Mouse (Mus musculus): ENCODE measurements around the gene Cd247.

The Cd247 gene

DNA sequence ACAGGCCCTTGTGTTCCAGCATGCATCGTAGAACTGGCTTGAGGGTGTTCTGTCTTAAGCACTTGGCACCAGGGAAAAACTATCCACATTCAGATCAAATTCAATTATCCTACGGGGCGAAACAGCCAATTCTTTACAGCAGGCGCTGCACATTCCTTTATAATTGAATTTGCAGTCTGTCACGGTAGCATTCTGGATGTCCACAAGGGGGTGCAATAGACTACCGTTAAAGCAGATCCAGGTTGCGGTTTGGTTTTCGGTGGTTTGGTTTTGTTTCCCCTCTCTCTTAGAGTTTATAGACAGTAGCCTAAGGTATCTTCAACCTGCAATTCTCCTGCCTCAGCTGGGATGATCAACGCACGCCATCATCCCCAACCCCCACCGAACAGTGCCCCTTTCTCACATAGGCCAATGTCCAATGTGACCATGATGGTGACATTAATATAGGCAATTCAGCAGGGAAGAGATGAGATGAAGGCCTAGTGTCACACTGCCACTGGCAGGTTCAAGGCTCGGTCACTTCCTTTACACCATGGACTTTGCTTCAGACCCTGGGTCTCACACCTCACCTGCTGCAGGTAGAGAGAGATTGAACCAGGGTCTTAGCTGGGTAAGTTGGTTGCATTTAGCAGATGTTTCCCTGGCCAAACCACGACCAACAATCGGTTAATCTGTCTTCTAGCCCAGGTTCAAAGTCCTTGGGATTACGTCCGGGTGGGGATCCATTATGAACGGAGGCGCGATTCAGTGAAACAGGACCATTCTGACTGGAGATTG, 12.8 kb upstream of the Cd247 start:
- no peak for DNase-seq (ENCODE audit: low spot score)

DNA sequence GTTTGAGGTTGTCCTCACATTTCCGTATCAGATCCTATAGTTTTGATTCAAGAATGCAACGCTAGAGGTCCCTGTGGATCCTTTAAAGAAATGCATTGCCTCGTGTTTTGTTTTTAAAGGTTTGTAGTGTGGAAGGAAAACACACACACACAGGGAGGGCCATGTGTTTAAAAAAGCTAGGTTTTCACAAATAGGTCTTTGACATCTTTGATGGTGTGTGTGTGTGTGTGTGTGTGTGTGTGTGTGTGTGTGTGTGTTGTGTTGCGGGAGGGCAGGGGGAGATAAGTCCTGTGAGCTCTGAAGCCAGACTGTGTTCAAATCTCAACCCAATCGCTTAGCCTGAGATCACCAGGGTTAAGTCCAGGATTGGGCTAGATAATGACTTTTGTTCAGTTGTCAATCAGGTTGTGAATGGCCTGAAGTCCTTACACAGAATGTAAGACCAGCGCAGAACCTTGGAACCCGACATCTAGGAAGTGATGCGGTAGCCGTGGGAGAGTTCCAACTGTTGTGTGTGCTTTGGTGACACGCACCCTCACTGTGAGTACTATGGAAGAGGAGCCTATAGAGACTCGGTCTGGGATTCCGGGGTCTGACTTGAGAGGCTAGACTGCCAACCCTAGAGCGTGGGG, 8.4 kb upstream of the Cd247 start:
- no peak for DNase-seq (ENCODE audit: low spot score)

- no peak for DNase-seq (ENCODE audit: low spot score)
Measured at GRCm38 (mm10) chr1:165780586-165781111, 7.8 kb upstream of the Cd247 start.

- no peak for DNase-seq (ENCODE audit: low spot score)
Measured at GRCm38 (mm10) chr1:165781426-165781825, 7.1 kb upstream of the Cd247 start.

- no peak for DNase-seq (ENCODE audit: low spot score)
Measured at GRCm38 (mm10) chr1:165781911-165782310, 6.6 kb upstream of the Cd247 start.

DNA sequence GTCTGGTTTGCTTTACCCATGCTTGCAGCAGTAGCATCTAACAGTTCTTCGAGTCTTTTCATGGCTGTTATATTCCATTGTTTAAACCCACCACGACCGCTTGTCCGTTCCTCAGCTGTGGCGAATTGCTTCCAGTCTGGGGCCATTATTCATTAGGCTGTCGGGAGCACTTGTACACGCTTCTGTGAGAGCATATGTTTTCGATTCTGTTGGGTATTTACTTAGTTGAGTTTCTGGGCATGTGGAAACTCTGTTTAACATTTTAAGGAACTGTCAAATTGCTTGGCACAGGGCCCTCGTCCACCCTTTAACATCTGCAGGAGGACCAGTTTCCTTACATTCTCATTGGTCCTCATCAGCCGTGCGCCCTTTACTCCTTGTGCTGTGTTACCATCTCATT, 2.2 kb upstream of the Cd247 start:
- DNase-seq (ENCODE audit: low spot score): no peak

GRCm38 (mm10) chr1:165789066-165789660, 682 bp downstream of the Cd247 start:
- DNase-seq (ENCODE audit: low spot score): no peak

DNA sequence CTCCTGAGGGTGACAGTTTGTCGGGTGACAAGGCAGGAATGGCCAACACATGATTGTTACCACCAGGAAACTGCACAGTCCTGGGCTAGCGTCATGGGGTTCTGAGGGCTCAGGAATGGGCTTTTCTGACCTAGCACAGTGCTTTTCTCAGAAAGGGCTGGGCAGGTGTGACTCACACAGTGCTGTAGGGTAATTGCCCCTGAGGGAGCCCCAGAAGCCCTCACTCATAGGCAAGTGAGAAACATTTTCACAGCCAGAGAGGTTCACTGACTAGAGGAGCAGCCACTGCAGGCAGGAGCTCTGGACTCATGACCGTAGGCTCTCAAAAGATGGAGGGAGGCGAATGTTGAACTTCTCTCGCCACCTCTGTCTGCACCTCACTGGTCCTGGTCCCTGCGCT, 1.5 kb downstream of the Cd247 start:
- DNase-seq (ENCODE audit: low spot score): no peak

DNA sequence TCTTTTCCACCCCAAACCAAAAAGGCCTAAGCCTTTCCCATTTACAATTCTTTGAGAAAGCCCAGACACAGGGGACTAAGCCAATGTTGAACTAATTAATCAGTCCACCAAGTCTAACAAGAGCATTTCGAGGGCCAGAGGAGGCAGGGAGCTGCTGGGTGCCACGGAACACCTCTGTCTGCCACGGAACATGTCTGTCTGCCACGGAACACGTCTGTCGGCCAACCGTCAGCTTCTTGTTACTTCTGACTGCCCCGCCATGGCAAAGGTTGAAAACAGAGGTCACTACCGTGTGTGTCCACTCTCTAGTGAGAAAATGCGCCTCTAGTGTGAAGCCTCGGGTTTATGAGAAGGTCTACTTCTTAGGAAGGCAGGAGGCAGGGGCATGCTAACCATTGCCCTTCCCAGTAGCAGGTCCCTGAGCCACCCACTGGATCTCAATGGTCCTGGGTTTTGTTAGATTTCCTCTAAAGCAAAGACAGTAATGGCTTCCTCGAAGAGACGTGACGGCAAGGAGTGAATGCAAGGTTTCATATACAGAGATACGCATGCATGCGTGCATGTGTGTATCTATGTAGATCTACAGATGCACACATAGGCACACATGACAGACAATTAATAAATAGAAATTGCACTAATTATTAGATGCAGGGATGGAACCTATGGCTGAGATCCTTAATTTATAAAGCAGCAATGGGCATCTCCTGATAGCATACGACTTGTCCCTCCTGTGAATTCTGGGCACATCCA, 2.2 kb downstream of the Cd247 start:
- DNase-seq (ENCODE audit: low spot score): no peak

DNA sequence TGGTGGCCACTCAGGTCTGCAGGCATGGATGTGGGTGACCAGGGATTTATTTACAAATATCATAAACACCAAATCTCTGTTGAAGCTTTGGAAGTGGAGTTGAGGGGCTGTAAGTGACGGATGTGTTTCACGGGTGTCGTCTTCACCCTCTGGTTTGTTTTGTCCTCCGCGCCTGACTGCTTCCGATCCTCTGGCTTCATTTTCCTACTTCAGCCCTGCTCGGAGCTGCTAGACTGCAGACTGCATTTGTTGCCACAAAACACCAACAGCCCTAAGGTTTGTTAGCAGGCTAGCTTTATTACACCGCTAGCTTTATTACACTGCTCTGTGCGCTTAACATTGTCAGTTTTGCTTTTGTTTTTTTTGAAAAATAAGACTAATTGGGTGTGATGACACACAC, 2.9 kb downstream of the Cd247 start:
- DNase-seq (ENCODE audit: low spot score): no peak

DNA sequence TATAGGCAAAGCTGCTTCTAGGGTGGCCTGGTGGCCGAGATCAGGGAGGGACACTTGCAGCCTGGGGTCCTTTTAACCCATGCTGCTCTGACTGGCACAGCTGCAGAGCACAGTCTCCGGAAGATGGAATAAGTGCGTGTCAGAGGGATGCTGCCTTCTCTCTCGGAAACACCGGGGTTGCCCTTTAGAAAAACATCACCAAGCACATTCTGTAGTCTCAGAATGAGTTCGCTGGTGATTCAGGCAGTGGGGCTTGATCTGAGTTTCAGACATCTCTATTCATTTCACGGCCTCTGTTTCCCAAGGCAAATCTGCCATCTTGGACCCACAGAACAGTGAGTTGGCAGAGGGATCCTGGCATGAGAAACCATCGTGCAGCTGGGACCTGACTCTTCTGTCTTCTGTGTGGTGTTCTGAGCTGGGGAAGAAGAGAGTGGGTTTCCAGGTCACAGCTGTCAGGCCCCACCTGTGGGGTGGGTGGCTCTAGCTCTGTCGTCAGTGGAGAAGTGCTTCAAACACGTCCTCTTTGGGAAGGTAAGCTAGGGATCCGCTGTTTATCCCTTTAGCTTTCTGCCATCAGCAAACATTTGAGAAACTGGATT, 13.3 kb downstream of the Cd247 start:
- no peak for DNase-seq (ENCODE audit: low spot score)

DNA sequence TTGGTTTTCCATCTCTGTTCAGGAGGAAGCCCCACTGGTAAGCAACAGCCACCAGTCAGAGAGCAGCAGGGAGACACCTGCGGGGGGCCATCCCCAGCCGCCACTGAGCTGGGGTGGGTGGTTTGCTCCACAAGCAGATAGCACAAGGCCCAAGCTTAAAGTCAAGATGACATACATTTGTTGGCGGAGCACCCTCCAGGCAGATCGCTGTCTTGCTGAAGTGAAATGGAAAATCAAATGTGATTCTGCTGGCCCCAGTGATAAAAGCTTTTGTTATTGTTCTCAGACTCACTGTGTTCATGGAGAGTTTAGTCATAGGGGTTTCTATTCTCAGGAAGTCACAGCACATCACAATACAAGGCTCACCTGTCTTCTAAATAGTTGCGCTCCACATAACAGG, 14.6 kb downstream of the Cd247 start:
- no peak for DNase-seq (ENCODE audit: low spot score)

GRCm38 (mm10) chr1:165804133-165804532, 15.7 kb downstream of the Cd247 start:
- DNase-seq (ENCODE audit: low spot score): no peak

DNA sequence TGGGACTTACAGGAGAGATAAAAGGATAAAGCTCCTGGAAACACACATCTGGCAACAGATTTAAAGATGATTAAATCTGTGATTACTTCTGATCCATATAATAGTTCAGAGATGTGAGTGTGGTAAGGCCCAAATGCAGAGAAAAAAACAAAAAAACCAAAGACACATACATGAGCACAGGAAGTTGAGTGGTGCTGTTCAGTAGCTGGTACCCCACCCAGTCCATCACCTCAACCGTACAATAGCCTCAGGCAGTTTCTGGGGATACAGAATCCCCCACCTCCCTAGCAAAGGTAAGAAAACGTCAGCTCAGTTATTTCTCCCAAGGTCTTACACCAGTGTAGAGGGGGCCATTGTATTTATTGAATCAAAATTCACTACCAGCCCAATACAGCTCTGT, 22.2 kb downstream of the Cd247 start:
- DNase-seq (ENCODE audit: low spot score): no peak

GRCm38 (mm10) chr1:165811170-165811569, 22.7 kb downstream of the Cd247 start:
- DNase-seq (ENCODE audit: low spot score): no peak

DNA sequence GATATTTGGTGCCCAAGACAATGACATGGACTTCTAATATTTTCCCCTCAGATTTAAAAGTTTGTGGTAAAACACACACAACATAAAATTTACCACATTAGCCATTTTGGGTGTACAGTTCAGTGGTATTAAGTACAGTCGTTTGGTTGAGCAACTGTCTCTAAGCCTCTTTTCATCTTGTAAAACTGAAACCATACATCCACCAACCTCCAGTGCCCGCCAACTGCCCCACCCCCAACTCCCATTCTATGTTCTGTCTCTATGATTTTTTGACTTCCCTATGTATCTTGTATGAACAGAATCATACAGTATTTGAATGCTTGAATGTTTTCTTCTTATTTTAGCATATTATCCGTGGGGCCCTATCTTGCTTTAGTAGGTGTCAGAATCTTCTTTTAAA, 24.3 kb downstream of the Cd247 start:
- no peak for DNase-seq (ENCODE audit: low spot score)

DNA sequence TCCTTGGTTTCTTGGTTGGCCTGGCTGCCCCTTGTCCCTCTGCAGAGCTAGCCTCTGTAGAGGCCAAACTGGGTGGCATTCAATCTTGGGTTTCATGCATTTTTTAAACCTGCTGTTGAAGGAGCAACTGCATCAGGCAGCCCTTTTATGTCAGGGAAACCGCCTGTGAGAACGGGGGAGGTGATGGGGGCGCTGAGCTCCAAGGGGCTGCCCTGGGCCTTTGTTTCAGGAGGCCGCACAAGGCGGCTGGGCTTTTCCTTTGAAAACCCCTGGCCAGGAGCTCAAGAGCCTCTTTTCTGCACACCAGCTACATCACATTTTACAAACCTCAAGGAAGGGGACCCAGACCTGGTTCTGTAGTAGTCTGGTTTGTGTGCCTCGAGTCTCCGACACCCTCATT, 25.6 kb downstream of the Cd247 start:
- DNase-seq (ENCODE audit: low spot score): no peak

DNA sequence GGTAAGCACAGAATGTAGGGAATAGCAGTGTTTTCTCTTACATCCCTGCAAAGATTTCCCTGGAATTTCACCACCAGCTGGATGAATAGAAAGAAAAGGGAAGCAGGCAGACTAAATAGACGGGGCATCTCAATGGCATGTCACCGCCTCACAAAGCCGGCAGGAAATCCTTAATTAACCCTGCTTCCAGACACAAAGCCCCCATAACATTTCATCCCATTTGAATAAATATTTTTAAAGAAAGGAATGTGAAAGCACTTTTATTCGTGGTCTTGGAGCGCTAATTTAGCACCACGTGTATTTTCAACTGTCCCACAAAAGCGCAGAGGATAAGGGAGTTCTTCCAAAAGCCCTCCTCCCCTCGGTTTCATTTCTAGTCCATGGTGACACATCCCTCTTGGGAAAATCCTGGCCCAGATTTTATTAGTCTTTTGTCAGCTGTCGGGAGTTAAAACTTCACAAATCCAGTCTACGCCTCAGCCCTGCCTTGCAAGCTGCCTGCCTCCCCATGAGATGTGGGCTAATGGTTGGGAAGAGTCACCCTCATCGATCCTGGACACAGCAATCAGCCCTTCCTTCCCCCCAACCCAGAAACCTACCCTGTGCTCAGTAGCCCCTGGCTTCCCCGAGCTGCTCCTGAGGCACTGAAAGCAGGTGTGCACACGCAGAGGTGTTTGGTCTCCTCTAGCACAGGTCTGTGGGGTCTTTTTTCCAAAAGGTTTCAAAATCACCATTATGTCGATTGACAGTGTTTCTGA, 26.2 kb downstream of the Cd247 start:
- no peak for DNase-seq (ENCODE audit: low spot score)

DNA sequence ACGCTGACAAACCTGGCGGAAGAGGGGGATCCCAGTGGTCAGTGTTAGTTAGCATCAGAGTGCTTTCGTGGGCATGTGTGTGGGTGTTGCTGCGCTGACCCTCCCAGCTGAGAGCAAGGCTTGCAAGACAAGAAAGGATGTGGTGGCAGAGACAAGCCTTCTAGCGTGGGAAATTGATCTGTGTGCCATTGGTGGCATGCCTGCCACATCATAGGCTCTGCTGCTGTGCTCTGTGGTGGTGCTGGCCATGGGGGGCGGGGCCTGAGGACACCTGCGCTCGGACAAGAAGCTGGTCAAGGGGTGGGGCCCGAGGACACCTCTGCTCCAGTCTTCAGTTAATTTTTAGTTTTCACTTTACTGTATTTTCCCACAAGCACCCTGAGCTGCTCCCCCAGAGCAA, 27.9 kb downstream of the Cd247 start:
- DNase-seq (ENCODE audit: low spot score): no peak

DNA sequence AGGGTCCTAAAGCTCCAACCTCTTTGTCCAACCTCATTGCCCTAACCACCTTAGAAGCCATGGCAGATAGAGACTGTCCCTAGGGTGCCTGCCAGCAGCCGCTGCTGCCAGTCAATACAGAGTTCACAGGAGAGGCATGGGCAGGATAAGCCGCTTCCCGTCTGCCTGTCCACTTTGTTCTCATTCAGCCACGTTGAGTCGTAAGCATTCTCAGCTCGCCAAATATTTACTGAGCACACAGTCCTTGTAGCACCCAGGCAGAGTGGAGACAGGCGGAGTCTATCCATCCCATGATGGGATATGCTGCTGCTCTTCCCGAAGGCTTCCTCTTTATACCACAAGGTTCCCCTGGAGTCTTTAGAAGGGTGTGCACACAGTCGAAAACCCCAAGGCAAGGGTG, 28.8 kb downstream of the Cd247 start:
- DNase-seq (ENCODE audit: low spot score): no peak

DNA sequence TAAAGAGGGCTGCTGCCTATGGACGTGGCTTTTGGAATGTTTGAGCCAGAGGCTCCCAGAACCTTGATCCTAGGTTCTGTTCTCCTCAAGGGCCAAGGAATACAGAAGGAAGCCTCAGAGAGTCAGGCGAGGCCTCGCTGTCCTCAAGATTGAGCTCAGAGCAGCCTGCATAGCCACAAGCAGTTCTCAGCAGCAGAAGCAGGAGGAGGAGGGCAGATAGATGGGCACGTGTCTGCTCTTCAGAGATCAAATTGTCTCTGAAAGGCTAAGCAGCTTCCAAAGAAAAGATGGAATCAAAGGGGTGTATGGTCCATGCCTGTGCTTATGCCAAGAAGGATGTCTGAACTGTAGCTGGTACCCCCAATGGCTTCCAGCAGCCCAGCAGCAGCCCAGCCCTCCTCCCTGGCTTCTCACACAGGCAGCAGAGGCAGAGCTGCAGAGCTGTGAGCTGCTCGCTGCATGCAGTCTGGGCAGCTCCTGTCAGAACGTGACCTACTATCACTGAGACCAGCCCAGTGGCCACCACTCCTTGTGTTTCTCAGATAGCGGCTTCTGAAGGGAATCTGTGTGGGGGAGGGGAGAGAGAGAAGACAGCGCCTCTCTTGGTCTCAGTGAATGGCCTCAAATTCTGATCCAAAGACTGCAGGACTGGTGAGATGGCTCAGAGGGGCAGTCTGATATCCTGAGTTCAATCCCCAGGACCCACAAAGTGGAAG, 29.8 kb downstream of the Cd247 start:
- DNase-seq (ENCODE audit: low spot score): no peak

Measured in ovary, adult 18-20 months (tissue).